28 mouse cellular contexts compared by ENCODE assay signal in the genomic region with DNA sequence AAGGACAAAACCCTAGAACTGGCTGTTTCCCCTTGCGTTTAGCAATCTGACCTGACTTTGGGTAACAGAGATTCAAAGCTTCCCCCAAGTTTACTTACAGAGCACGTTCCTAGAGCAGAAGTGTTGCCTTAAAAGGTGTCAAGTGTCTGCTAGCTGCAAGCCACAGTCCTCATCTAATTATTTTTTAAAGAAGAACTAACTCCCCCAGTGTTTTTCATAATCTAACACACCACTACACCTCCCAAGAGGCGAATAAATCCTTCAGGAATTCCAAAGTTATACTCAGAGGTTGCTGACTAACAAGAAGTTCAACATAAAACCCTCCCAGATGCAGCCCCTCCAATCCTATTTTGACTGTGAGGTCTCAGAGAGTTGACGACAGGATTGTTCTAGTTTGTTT. TPM values are rescaled to one million over a fixed set of nuclear protein-coding genes. Genes with fewer than 3 reads are reported as not detected.
DNase-seq lines count a peak whose midpoint lies in the region; ATAC-seq lines count a peak whose summit lies in the region.
"Had no signal": no experiment of that assay in that cellular context is flagged by ENCODE, and none has a peak within 500 bp of the region (broad histone marks: within the 10 kb centered on the region; RNA-seq: fewer than 3 reads in every experiment).

No protein-coding gene starts in this region.

- WGBS in kidney, embryonic 15.5 days, result 29% methylated on average over 4 of the region's 4 CpGs
- 72% methylated on average over 4 of the region's 4 CpGs for WGBS in midbrain, embryonic 11.5 days
- WGBS in midbrain, embryonic 16.5 days, result 69% methylated on average over 4 of the region's 4 CpGs
- WGBS in limb, embryonic 10.5 days, result 45% methylated on average over 4 of the region's 4 CpGs
- WGBS in limb, embryonic 15.5 days, result 27% methylated on average over 4 of the region's 4 CpGs

- peaks cover 28% of the 10 kb centered on the region for H3K4me1 ChIP-seq in kidney, embryonic 15.5 days
- no peaks in the 10 kb centered on the region for H3K4me1 ChIP-seq in midbrain, embryonic 11.5 days (ENCODE audit: control insufficient read depth, insufficient read depth, low read length)
- H3K4me1 ChIP-seq in midbrain, embryonic 16.5 days (ENCODE audit: control insufficient read depth, insufficient read depth, low read length), result no peaks in the 10 kb centered on the region
- H3K4me1 ChIP-seq in limb, embryonic 10.5 days, result peaks cover 39% of the 10 kb centered on the region
- H3K4me1 ChIP-seq in limb, embryonic 15.5 days, result peaks cover 42% of the 10 kb centered on the region

- no peak overlapping the region for H3K9ac ChIP-seq in kidney, embryonic 15.5 days
- H3K9ac ChIP-seq in midbrain, embryonic 11.5 days (ENCODE audit: low read length), result no peak overlapping the region
- no peak overlapping the region for H3K9ac ChIP-seq in midbrain, embryonic 16.5 days (ENCODE audit: low read depth, low read length)
- H3K9ac ChIP-seq in limb, embryonic 15.5 days, result no peak overlapping the region
- H3K9ac ChIP-seq: embryonic facial prominence, embryonic 13.5 days; hindbrain, embryonic 12.5 days; intestine, embryonic 15.5 days; liver, embryonic 12.5 days; liver, postnatal 0 days had no signal

- ATAC-seq in kidney, embryonic 15.5 days (replicated peaks; ENCODE audit: low FRiP score), result no peak
- ATAC-seq in midbrain, embryonic 11.5 days (ENCODE audit: low FRiP score), result no peak
- ATAC-seq in midbrain, embryonic 16.5 days, result no peak
- no peak for ATAC-seq in limb, embryonic 15.5 days (ENCODE audit: insufficient number of reproducible peaks, low FRiP score, low TSS enrichment, low read depth)
- ATAC-seq in activated CD4-positive, CD25-positive, alpha-beta regulatory T cell, adult 4 months, result no peak
- ATAC-seq: forebrain, embryonic 16.5 days; hindbrain, postnatal 0 days; intestine, embryonic 15.5 days; liver, embryonic 12.5 days; liver, postnatal 0 days had no signal

- H3K36me3 ChIP-seq in kidney, embryonic 15.5 days, result peaks cover 3% of the 10 kb centered on the region; the same call in 1 of the 2 replicates
- peaks cover 15% of the 10 kb centered on the region for H3K36me3 ChIP-seq in midbrain, embryonic 11.5 days (ENCODE audit: control insufficient read depth, insufficient read depth, low read length)
- peaks cover 5% of the 10 kb centered on the region for H3K36me3 ChIP-seq in midbrain, embryonic 16.5 days (ENCODE audit: control insufficient read depth, insufficient read depth, low read length)
- H3K36me3 ChIP-seq in limb, embryonic 10.5 days, result no peaks in the 10 kb centered on the region
- 0 out of 2 replicates have a peak, but pooled peaks cover 4% of the 10 kb centered on the region for H3K36me3 ChIP-seq in limb, embryonic 15.5 days
- H3K36me3 ChIP-seq: embryonic facial prominence, embryonic 13.5 days; heart, embryonic 10.5 days; liver, embryonic 12.5 days had no signal

- DNase-seq in kidney, postnatal 4 days, result no peak
- DNase-seq in midbrain, embryonic 11.5 days (ENCODE audit: low spot score, missing footprints), result peak; percentile 47
- no peak for DNase-seq in limb, embryonic 10.5 days (ENCODE audit: low spot score)
- DNase-seq in right cerebral cortex, postnatal 25 days, result no peak
- DNase-seq: adrenal gland, postnatal 10 days; cerebellum, adult 11-12 months; cerebellum, adult 9-11 months; gastrocnemius, postnatal 14 days; heart, postnatal 36 days; kidney, adult 2 months; layer of hippocampus, adult 9-11 months; liver, postnatal 0 days; midbrain, embryonic 14.5 days; thymus, postnatal 4 days had no signal

- H3K4me3 ChIP-seq in kidney, embryonic 15.5 days (replicated peaks), result no peak overlapping the region
- no peak overlapping the region for H3K4me3 ChIP-seq in midbrain, embryonic 11.5 days (ENCODE audit: low read depth, low read length)
- no peak overlapping the region for H3K4me3 ChIP-seq in midbrain, embryonic 16.5 days (ENCODE audit: low read depth, low read length)
- H3K4me3 ChIP-seq in limb, embryonic 10.5 days, result no peak overlapping the region
- H3K4me3 ChIP-seq in limb, embryonic 15.5 days, result no peak overlapping the region
- H3K4me3 ChIP-seq: embryonic facial prominence, embryonic 13.5 days; erythroblast, embryonic 14.5 days; heart, embryonic 10.5 days; hindbrain, embryonic 12.5 days; intestine, embryonic 15.5 days; liver, embryonic 12.5 days had no signal

- H3K27me3 ChIP-seq in kidney, embryonic 15.5 days, result no peaks in the 10 kb centered on the region
- H3K27me3 ChIP-seq in midbrain, embryonic 11.5 days (ENCODE audit: control insufficient read depth, insufficient read depth, low read length), result no peaks in the 10 kb centered on the region
- no peaks in the 10 kb centered on the region for H3K27me3 ChIP-seq in midbrain, embryonic 16.5 days (ENCODE audit: control insufficient read depth, insufficient read depth, low read depth, low read length)
- H3K27me3 ChIP-seq in limb, embryonic 10.5 days (ENCODE audit: low read depth, poor library complexity, severe bottlenecking), result no peaks in the 10 kb centered on the region
- H3K27me3 ChIP-seq in limb, embryonic 15.5 days, result no peaks in the 10 kb centered on the region
- H3K27me3 ChIP-seq: embryonic facial prominence, embryonic 13.5 days; hindbrain, embryonic 12.5 days; intestine, embryonic 15.5 days; liver, embryonic 12.5 days had no signal

- H3K27ac ChIP-seq in kidney, embryonic 15.5 days, result peak overlapping the region; percentile 64; the same call in 1 of the 2 replicates
- H3K27ac ChIP-seq in midbrain, embryonic 11.5 days (ENCODE audit: low read depth, low read length), result no peak overlapping the region
- H3K27ac ChIP-seq in midbrain, embryonic 16.5 days (ENCODE audit: low read length), result no peak overlapping the region
- H3K27ac ChIP-seq in limb, embryonic 10.5 days, result 0 out of 2 replicates have a peak overlapping the region, but pooled peaks have one; percentile 34
- H3K27ac ChIP-seq in limb, embryonic 15.5 days, result peak overlapping the region; percentile 54; the same call in 1 of the 2 replicates
- H3K27ac ChIP-seq: embryonic facial prominence, embryonic 13.5 days; hindbrain, embryonic 12.5 days; hindbrain, postnatal 0 days; intestine, embryonic 15.5 days; liver, embryonic 12.5 days; stomach, postnatal 0 days had no signal

- no peak overlapping the region for H3K4me2 ChIP-seq in kidney, embryonic 15.5 days
- no peak overlapping the region for H3K4me2 ChIP-seq in midbrain, embryonic 11.5 days
- no peak overlapping the region for H3K4me2 ChIP-seq in midbrain, embryonic 16.5 days (ENCODE audit: low read length)
- no peak overlapping the region for H3K4me2 ChIP-seq in limb, embryonic 15.5 days
- H3K4me2 ChIP-seq: embryonic facial prominence, embryonic 13.5 days; hindbrain, embryonic 12.5 days; intestine, embryonic 15.5 days; liver, embryonic 12.5 days had no signal

- no peaks in the 10 kb centered on the region for H3K9me3 ChIP-seq in kidney, embryonic 15.5 days (replicated peaks)
- H3K9me3 ChIP-seq in midbrain, embryonic 11.5 days (ENCODE audit: control insufficient read depth, low read length), result no peaks in the 10 kb centered on the region
- H3K9me3 ChIP-seq in midbrain, embryonic 16.5 days (replicated peaks; ENCODE audit: control insufficient read depth, low read length, poor library complexity, severe bottlenecking), result no peaks in the 10 kb centered on the region
- no peaks in the 10 kb centered on the region for H3K9me3 ChIP-seq in limb, embryonic 10.5 days (replicated peaks)
- no peaks in the 10 kb centered on the region for H3K9me3 ChIP-seq in limb, embryonic 15.5 days
- H3K9me3 ChIP-seq: embryonic facial prominence, embryonic 13.5 days; heart, embryonic 10.5 days; hindbrain, embryonic 12.5 days; intestine, embryonic 15.5 days; liver, embryonic 12.5 days had no signal

RNA-seq across cellular contexts. Expression of a gene that starts 21.9 kb away (rescaled TPM):
- 8.4 and 11.3 TPM in 2 replicates for polyA plus RNA-seq in kidney, embryonic 15.5 days (2015; fragmentation: Nextera tagmentation; extraction: Ambion mirVana)
- polyA plus RNA-seq in midbrain, embryonic 11.5 days (2014; fragmentation: Nextera tagmentation; extraction: Ambion mirVana), result 32.3 and 33.2 TPM in 2 replicates
- polyA plus RNA-seq in midbrain, embryonic 16.5 days (2015; fragmentation: Nextera tagmentation; extraction: Ambion mirVana), result 24.2 and 28.9 TPM in 2 replicates
- polyA plus RNA-seq in limb, embryonic 10.5 days (2016; fragmentation: Nextera tagmentation; extraction: Ambion mirVana), result 5.5 and 5.9 TPM in 2 replicates
- polyA plus RNA-seq in limb, embryonic 15.5 days (2015; fragmentation: Nextera tagmentation; extraction: Ambion mirVana), result 16.2 and 18.4 TPM in 2 replicates
- 10 to 100 TPM; 59.8 to 83.1 TPM for polyA plus RNA-seq in activated CD4-positive, CD25-positive, alpha-beta regulatory T cell, adult 4 months (2017; shearing (Covaris generic))

RNA-seq across cellular contexts. Expression of a gene that starts 57.5 kb away (rescaled TPM):
- 18.9 and 20.8 TPM in 2 replicates for polyA plus RNA-seq in kidney, embryonic 15.5 days (2015; fragmentation: Nextera tagmentation; extraction: Ambion mirVana)
- polyA plus RNA-seq in midbrain, embryonic 11.5 days (2014; fragmentation: Nextera tagmentation; extraction: Ambion mirVana), result 5.3 and 6.9 TPM in 2 replicates
- polyA plus RNA-seq in midbrain, embryonic 16.5 days (2015; fragmentation: Nextera tagmentation; extraction: Ambion mirVana), result 8.0 and 10.7 TPM in 2 replicates
- 11.0 and 13.7 TPM in 2 replicates for polyA plus RNA-seq in limb, embryonic 10.5 days (2016; fragmentation: Nextera tagmentation; extraction: Ambion mirVana)
- polyA plus RNA-seq in limb, embryonic 15.5 days (2015; fragmentation: Nextera tagmentation; extraction: Ambion mirVana), result 49.7 and 54.0 TPM in 2 replicates
- polyA plus RNA-seq in activated CD4-positive, CD25-positive, alpha-beta regulatory T cell, adult 4 months (2017; shearing (Covaris generic)), result under 1 TPM; 0.11 to 0.36 TPM
- polyA plus RNA-seq: erythroblast, embryonic 14.5 days; macrophage had no signal

Comparison
In these comparisons a context has a peak if more than half of its experiments do, and no peak if none do; other contexts are left out.
1. H3K27ac ChIP-seq: peak in kidney, embryonic 15.5 days (single experiment), limb, embryonic 10.5 days (single experiment) and limb, embryonic 15.5 days (single experiment); none in midbrain, embryonic 11.5 days (single experiment) and midbrain, embryonic 16.5 days (single experiment).